Mouse (Mus musculus) brain, embryonic 14.5 days (tissue): Measurements from ENCODE around the gene Tmem208.

Experiments used
- CTCF ChIP-seq: fragments of 200-500 bp; IDR thresholded peaks from 2 replicates; pipeline ENCODE4 v1.5.1; 2012; ENCODE audit warnings: inconsistent platforms, mild to moderate bottlenecking, moderate library complexity, borderline replicate concordance; ENCODE audit not compliant: insufficient read depth, insufficient read length; ENCODE audit errors: extremely low read depth
- POLR2A ChIP-seq: fragments of 200-500 bp; IDR thresholded peaks from 2 replicates; pipeline ENCODE4 v1.6.1; 2012; ENCODE audit warnings: mild to moderate bottlenecking, inconsistent platforms, borderline replicate concordance; ENCODE audit not compliant: poor library complexity, insufficient read depth, insufficient read length, severe bottlenecking; ENCODE audit errors: extremely low read depth

GRCm38 (mm10) chr8:105332523-105332922 is 6.4 kb downstream of the Tmem208 start:
- no peak for TF ChIP-seq CTCF
- TF ChIP-seq POLR2A, result no peak
